Mouse (Mus musculus): Measurements from ENCODE around the gene Ftsj3. TPM values are rescaled to one million over a fixed set of nuclear protein-coding genes. Genes with fewer than 3 reads are reported as not detected.

Gene Ftsj3
- polyA plus RNA-seq (2015; fragmentation: Nextera tagmentation; extraction: Ambion mirVana), result 39.2 and 39.7 TPM in 2 replicates

GRCm38 (mm10) chr11:106255685-106256451, at the start of gene Ftsj3, which contains the start of gene Psmc5:
TSS of gene Ftsj3 (minus strand) at chr11:106256079.
TSS of gene Psmc5 (plus strand) at chr11:106256154.
- peak within 1 kb of the TSS; percentile 82 for H3K27ac ChIP-seq (replicated peaks)
- H3K4me2 ChIP-seq (replicated peaks), result peak within 1 kb of the TSS; percentile 96
- ATAC-seq (replicated peaks), result peak; percentile 95
- no peaks in the 10 kb centered on the region for H3K27me3 ChIP-seq
- peak within 1 kb of the TSS; percentile 92 for H3K4me3 ChIP-seq
- peak within 1 kb of the TSS; percentile 95 for H3K9ac ChIP-seq (replicated peaks)
- H3K4me1 ChIP-seq, result peaks cover 25% of the 10 kb centered on the region
- WGBS, result under 1% methylated on average over 42 of the region's 42 CpGs
- H3K9me3 ChIP-seq, result no peaks in the 10 kb centered on the region
- peaks cover 49% of the 10 kb centered on the region for H3K36me3 ChIP-seq

GRCm38 (mm10) chr11:106305348-106306064, 49.6 kb upstream of the Ftsj3 start:
- H3K36me3 ChIP-seq, result no peaks in the 10 kb centered on the region
- no peak overlapping the region for H3K4me3 ChIP-seq
- H3K4me2 ChIP-seq (replicated peaks), result no peak overlapping the region
- 86% methylated on average over 10 of the region's 10 CpGs for WGBS
- no peaks in the 10 kb centered on the region for H3K4me1 ChIP-seq
- H3K27ac ChIP-seq (replicated peaks), result no peak overlapping the region
- H3K9ac ChIP-seq (replicated peaks), result no peak overlapping the region
- no peaks in the 10 kb centered on the region for H3K9me3 ChIP-seq
- no peak for ATAC-seq (replicated peaks)
- H3K27me3 ChIP-seq, result no peaks in the 10 kb centered on the region

DNA sequence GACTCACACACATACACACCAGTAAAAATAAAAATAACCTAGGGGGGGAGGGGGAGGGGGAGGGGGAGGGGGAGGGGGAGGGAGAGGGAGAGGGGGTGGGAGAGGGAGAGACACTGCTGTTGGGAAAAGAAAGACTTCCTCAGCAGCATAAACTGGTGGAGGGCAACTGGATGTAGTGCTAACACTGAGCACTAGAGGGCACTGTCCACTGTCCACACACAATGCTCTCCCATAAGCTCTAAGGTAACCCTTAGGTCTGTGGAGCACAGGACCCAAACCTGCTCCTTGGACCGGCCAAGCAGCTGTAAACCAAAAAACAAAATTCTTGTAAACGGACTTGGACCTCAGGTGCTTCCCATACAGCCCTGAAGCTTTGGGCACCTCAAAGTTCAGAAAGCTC, 46.8 kb upstream of the Ftsj3 start:
- H3K4me2 ChIP-seq (replicated peaks), result no peak overlapping the region
- H3K36me3 ChIP-seq, result no peaks in the 10 kb centered on the region
- H3K4me3 ChIP-seq, result no peak overlapping the region
- 17% methylated on average over 2 of the region's 2 CpGs for WGBS
- H3K4me1 ChIP-seq, result no peaks in the 10 kb centered on the region
- no peaks in the 10 kb centered on the region for H3K9me3 ChIP-seq
- H3K27ac ChIP-seq (replicated peaks), result no peak overlapping the region
- H3K27me3 ChIP-seq, result no peaks in the 10 kb centered on the region
- H3K9ac ChIP-seq (replicated peaks), result no peak overlapping the region
- ATAC-seq (replicated peaks), result no peak

DNA sequence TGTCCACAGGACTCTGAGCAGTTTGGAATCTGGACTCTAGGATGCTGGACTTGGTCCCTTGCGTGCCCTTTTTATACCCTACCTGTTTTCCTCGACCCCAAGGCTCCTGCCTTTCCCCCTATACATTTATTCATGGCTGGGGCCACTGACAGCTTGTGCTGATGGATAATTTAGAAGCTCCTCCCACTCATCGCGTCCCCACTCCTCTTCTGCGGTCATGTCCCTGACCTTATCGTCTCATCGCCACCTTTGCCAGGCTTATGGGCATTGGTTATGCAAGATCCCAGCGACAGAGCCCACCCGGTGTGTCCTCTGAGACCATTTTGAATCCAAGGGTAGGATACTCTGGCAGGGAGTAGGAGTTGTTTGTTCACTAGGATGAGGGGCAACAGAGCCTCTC, 45.9 kb upstream of the Ftsj3 start, which contains the start of gene Gh:
Gene Gh, minus strand, starts transcription at position 101 of the 400 bp plus-strand sequence.
- H3K4me3 ChIP-seq, result no peak within 1 kb of the TSS
- ATAC-seq (replicated peaks), result no peak
- no peaks in the 10 kb centered on the region for H3K9me3 ChIP-seq
- 85% methylated on average over 9 of the region's 9 CpGs for WGBS
- H3K36me3 ChIP-seq, result no peaks in the 10 kb centered on the region
- no peaks in the 10 kb centered on the region for H3K27me3 ChIP-seq
- no peak within 1 kb of the TSS for H3K4me2 ChIP-seq (replicated peaks)
- H3K27ac ChIP-seq (replicated peaks), result no peak within 1 kb of the TSS
- no peak within 1 kb of the TSS for H3K9ac ChIP-seq (replicated peaks)
- H3K4me1 ChIP-seq, result no peaks in the 10 kb centered on the region

- Histone ChIP-seq H3K9me3 (no peaks in the 10 kb centered on the region), H3K27ac (replicated peaks) (no peak overlapping the region), H3K36me3 (no peaks in the 10 kb centered on the region), H3K4me3 (no peak overlapping the region), H3K27me3 (no peaks in the 10 kb centered on the region), H3K9ac (replicated peaks) (no peak overlapping the region), H3K4me1 (peaks cover 5% of the 10 kb centered on the region), H3K4me2 (replicated peaks) (no peak overlapping the region)
- ATAC-seq (replicated peaks), result no peak
- WGBS, result 89% methylated on average over 2 of the region's 2 CpGs
Observed at GRCm38 (mm10) chr11:106291861-106292260, 36.0 kb upstream of the Ftsj3 start.

DNA sequence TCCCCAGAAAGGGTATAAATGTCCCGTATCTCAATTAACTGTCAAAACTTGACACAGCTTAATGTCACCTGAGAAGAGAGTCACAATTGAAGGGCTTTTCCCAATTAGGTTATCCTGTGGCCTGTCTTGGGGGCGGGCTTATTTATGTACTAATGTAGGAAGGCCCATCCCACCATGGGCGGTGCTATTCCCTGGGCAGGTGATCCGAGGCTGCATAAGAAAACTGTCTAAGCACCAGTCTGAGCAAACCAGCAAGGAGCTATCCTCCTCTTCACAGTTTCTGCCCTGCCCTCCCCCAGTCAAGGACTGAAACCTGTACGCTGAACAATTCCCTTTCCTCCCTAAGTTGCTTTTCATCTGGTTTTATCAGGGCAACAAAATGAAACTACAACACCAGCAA, 34.5 kb upstream of the Ftsj3 start:
- H3K4me1 ChIP-seq, result peaks cover 8% of the 10 kb centered on the region
- no peak for ATAC-seq (replicated peaks)
- 92% methylated on average over 5 of the region's 5 CpGs for WGBS

GRCm38 (mm10) chr11:106289369-106289768, 33.5 kb upstream of the Ftsj3 start:
- Histone ChIP-seq H3K4me3 (no peak overlapping the region), H3K27me3 (no peaks in the 10 kb centered on the region), H3K27ac (replicated peaks) (no peak overlapping the region), H3K9ac (replicated peaks) (no peak overlapping the region), H3K9me3 (no peaks in the 10 kb centered on the region), H3K36me3 (no peaks in the 10 kb centered on the region), H3K4me1 (peaks cover 8% of the 10 kb centered on the region), H3K4me2 (replicated peaks) (no peak overlapping the region)
- no peak for ATAC-seq (replicated peaks)
- 55% methylated on average over 8 of the region's 8 CpGs for WGBS

More for the DNA sequence above, 34.5 kb upstream of the Ftsj3 start:
- no peaks in the 10 kb centered on the region for H3K36me3 ChIP-seq
- H3K27ac ChIP-seq (replicated peaks), result no peak overlapping the region
- H3K4me3 ChIP-seq, result no peak overlapping the region
- H3K9me3 ChIP-seq, result no peaks in the 10 kb centered on the region
- no peak overlapping the region for H3K4me2 ChIP-seq (replicated peaks)
- H3K9ac ChIP-seq (replicated peaks), result no peak overlapping the region
- H3K27me3 ChIP-seq, result no peaks in the 10 kb centered on the region

- 57% methylated on average over 11 of the region's 11 CpGs for WGBS
- Histone ChIP-seq H3K27ac (replicated peaks) (no peak overlapping the region), H3K4me1 (peaks cover 8% of the 10 kb centered on the region), H3K27me3 (no peaks in the 10 kb centered on the region), H3K9me3 (no peaks in the 10 kb centered on the region), H3K4me3 (no peak overlapping the region), H3K36me3 (no peaks in the 10 kb centered on the region), H3K4me2 (replicated peaks) (no peak overlapping the region), H3K9ac (replicated peaks) (no peak overlapping the region)
- no peak for ATAC-seq (replicated peaks)
Observed at GRCm38 (mm10) chr11:106286987-106287386, 31.1 kb upstream of the Ftsj3 start.

- no peak for ATAC-seq (replicated peaks)
- Histone ChIP-seq H3K27me3 (no peaks in the 10 kb centered on the region), H3K4me2 (replicated peaks) (no peak overlapping the region), H3K9me3 (no peaks in the 10 kb centered on the region), H3K4me1 (peaks cover 8% of the 10 kb centered on the region), H3K36me3 (no peaks in the 10 kb centered on the region), H3K9ac (replicated peaks) (no peak overlapping the region), H3K4me3 (no peak overlapping the region), H3K27ac (replicated peaks) (no peak overlapping the region)
- 87% methylated on average over 7 of the region's 7 CpGs for WGBS
Observed at GRCm38 (mm10) chr11:106286206-106286605, 30.3 kb upstream of the Ftsj3 start.

GRCm38 (mm10) chr11:106284126-106284525, 28.2 kb upstream of the Ftsj3 start:
- 71% methylated on average over 8 of the region's 8 CpGs for WGBS

GRCm38 (mm10) chr11:106283371-106283770, 27.5 kb upstream of the Ftsj3 start:
- Histone ChIP-seq H3K4me2 (replicated peaks) (no peak overlapping the region), H3K9me3 (no peaks in the 10 kb centered on the region), H3K4me3 (no peak overlapping the region), H3K9ac (replicated peaks) (no peak overlapping the region), H3K36me3 (no peaks in the 10 kb centered on the region), H3K27ac (replicated peaks) (no peak overlapping the region), H3K4me1 (peaks cover 8% of the 10 kb centered on the region), H3K27me3 (no peaks in the 10 kb centered on the region)
- 81% methylated on average over 4 of the region's 4 CpGs for WGBS
- ATAC-seq (replicated peaks), result no peak

More at GRCm38 (mm10) chr11:106284126-106284525, 28.2 kb upstream of the Ftsj3 start:
- Histone ChIP-seq H3K27me3 (no peaks in the 10 kb centered on the region), H3K36me3 (no peaks in the 10 kb centered on the region), H3K4me1 (peaks cover 8% of the 10 kb centered on the region), H3K4me3 (no peak overlapping the region), H3K9me3 (no peaks in the 10 kb centered on the region), H3K4me2 (replicated peaks) (no peak overlapping the region), H3K27ac (replicated peaks) (no peak overlapping the region), H3K9ac (replicated peaks) (no peak overlapping the region)
- no peak for ATAC-seq (replicated peaks)

- no peaks in the 10 kb centered on the region for H3K9me3 ChIP-seq
- no peak overlapping the region for H3K9ac ChIP-seq (replicated peaks)
- H3K27me3 ChIP-seq, result no peaks in the 10 kb centered on the region
- H3K4me1 ChIP-seq, result peaks cover 8% of the 10 kb centered on the region
- no peak overlapping the region for H3K4me3 ChIP-seq
- 89% methylated on average over 6 of the region's 6 CpGs for WGBS
- ATAC-seq (replicated peaks), result no peak
- H3K27ac ChIP-seq (replicated peaks), result no peak overlapping the region
- no peaks in the 10 kb centered on the region for H3K36me3 ChIP-seq
- H3K4me2 ChIP-seq (replicated peaks), result no peak overlapping the region
Observed at GRCm38 (mm10) chr11:106282452-106282851, 26.6 kb upstream of the Ftsj3 start.

Measured in forebrain, embryonic 15.5 days (tissue).